Mouse (Mus musculus) right cerebral cortex, adult 18-20 months (tissue): ENCODE measurements around the gene Btbd35f16.
"Not testable (repeated sequence)": the region's sequence is repeated elsewhere in the genome, so short reads cannot be mapped to it uniquely, and the experiment has no call there.

Source experiments
- DNase-seq: peaks from one replicate; pipeline ENCODE4 v3.0.0; 2022; ENCODE audit warnings: mixed read lengths

Btbd35f16 gene

GRCm38 (mm10) chrX:3956902-3957301 lies at the start of gene Btbd35f16:
Btbd35f16 (minus strand) TSS chrX:3957002.
- DNase-seq: not testable (repeated sequence)
